Mouse (Mus musculus) splenic B cell, adult 2 months (primary cell): Measurements from ENCODE around the gene Fpgs.
A peak's percentile ranks its signal among the peaks of the same experiment; 100 is the strongest.

Source experiments
- DNase-seq: peaks from one replicate; pipeline ENCODE4 v3.0.0-alpha.2; 2011; ENCODE audit warnings: low read depth, low spot score
- H3K27me3 ChIP-seq: 2 replicates; pipeline ENCODE4 v1.6.1; 2012; ENCODE audit warnings: mild to moderate bottlenecking, low read length, moderate library complexity, mixed read lengths; ENCODE audit not compliant: control insufficient read depth, poor library complexity, insufficient read depth, severe bottlenecking
- H3K36me3 ChIP-seq: 2 replicates; pipeline ENCODE4 v1.6.1; 2012; ENCODE audit warnings: mild to moderate bottlenecking, low read length, moderate library complexity, mixed read lengths; ENCODE audit not compliant: control insufficient read depth, poor library complexity, insufficient read depth, severe bottlenecking

Gene Fpgs

DNA sequence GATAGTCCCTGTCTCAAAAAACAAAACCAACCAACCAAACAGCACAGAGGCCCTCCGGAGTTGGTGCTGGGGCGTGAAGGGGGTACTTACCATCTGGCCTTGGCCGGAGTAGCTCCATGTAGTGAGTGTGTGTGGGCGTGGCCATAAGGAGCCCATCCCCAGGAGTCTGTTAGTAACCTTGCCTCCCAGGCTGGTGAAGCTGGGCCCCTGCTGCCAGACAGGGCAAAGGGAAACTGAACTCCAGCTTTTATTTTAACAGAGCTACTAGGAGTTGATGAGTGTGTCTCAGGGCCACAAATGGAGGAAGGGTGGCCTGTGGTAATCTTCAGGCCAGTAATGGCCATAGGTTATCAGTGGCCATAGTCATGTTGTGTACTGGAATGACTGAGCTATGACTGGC lies 30.5 kb upstream of the Fpgs start:
- no peak for DNase-seq
- no peaks in the 10 kb centered on the region for H3K27me3 ChIP-seq

GRCm38 (mm10) chr2:32732695-32733094 lies 28.8 kb upstream of the Fpgs start:
- H3K36me3 ChIP-seq: peaks cover 6% of the 10 kb centered on the region
- no peaks in the 10 kb centered on the region for H3K27me3 ChIP-seq
- DNase-seq: no peak

More for the DNA sequence above, 30.5 kb upstream of the Fpgs start:
- H3K36me3 ChIP-seq: peaks cover 5% of the 10 kb centered on the region

- Histone ChIP-seq H3K27me3 (no peaks in the 10 kb centered on the region), H3K36me3 (peaks cover 5% of the 10 kb centered on the region)
- DNase-seq: no peak
Observed at GRCm38 (mm10) chr2:32731911-32732310, 28.0 kb upstream of the Fpgs start.

- no peak for DNase-seq
- H3K36me3 ChIP-seq: peaks cover 8% of the 10 kb centered on the region
- H3K27me3 ChIP-seq: no peaks in the 10 kb centered on the region
Observed at GRCm38 (mm10) chr2:32730854-32731253, 26.9 kb upstream of the Fpgs start.

GRCm38 (mm10) chr2:32729547-32729946 lies 25.6 kb upstream of the Fpgs start:
- H3K27me3 ChIP-seq: no peaks in the 10 kb centered on the region
- peaks cover 10% of the 10 kb centered on the region for H3K36me3 ChIP-seq
- no peak for DNase-seq

GRCm38 (mm10) chr2:32728463-32728862 lies 24.5 kb upstream of the Fpgs start:
- H3K27me3 ChIP-seq: no peaks in the 10 kb centered on the region
- H3K36me3 ChIP-seq: peaks cover 11% of the 10 kb centered on the region
- no peak for DNase-seq

DNA sequence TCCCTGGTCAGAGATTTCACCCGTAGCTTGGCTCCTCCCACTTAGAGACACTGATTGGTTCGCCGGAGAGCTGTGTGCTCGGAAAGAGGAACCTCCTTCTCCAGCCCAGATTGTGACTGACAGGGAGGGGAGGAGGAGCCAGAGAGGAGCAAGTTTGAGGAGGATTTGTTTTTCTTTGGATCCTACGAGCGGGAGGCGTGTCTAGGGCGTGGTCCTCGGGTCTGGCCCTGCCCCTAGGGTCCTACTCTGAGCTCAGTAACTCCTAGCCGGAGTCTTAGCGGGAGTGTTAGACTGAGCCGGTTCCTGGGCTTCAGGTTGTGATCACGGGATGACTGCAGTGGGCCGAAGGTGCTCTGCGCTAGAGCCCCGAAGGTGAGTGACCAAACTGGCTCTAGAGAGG lies 23.5 kb upstream of the Fpgs start:
- Histone ChIP-seq H3K36me3 (peaks cover 11% of the 10 kb centered on the region), H3K27me3 (no peaks in the 10 kb centered on the region)
- peak; percentile 92 for DNase-seq

GRCm38 (mm10) chr2:32724832-32725790 lies 21.2 kb upstream of the Fpgs start:
- H3K36me3 ChIP-seq: peaks cover 11% of the 10 kb centered on the region
- no peak for DNase-seq
- no peaks in the 10 kb centered on the region for H3K27me3 ChIP-seq

DNA sequence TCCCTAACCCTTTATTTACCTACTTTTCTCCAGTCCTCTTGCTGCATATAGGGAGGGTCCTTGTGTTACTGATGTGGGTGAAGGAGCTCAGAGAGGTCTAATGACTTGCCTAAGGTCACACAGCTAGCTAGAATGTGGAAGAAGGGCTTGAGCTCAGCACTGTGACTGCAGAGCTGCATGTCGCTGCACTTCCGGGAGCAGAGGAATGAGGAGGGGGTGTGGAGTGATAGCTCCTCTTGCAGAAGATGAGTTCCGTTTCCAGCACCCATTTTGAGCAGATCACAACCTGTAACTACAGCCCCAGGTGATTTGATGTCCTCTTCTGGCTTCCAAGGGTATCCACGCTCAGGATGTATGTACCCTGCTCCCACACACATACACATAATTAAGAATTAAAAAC lies 20.2 kb upstream of the Fpgs start:
- H3K27me3 ChIP-seq: no peaks in the 10 kb centered on the region
- no peak for DNase-seq

DNA sequence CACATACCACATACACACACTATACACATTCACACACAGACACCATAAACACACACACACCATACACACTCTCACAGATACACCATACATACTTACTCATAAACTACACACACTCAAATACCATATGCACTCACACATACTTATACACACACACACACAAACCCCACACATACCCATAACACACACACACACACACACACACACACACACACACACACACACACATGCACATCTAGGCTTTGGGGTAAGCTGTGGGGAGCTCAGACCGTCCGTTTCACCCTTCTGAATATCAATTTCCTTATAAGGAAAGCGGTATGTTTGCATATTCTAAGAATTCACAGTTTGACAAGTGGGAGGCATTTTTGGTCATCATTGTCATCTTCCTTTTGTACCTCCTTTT lies 18.6 kb upstream of the Fpgs start:
- H3K27me3 ChIP-seq: no peaks in the 10 kb centered on the region
- peak; percentile 33 for DNase-seq

More for the DNA sequence above, 20.2 kb upstream of the Fpgs start:
- H3K36me3 ChIP-seq: peaks cover 7% of the 10 kb centered on the region

GRCm38 (mm10) chr2:32722046-32722445 lies 18.1 kb upstream of the Fpgs start:
- peak; percentile 37 for DNase-seq
- Histone ChIP-seq H3K36me3 (peaks cover 7% of the 10 kb centered on the region), H3K27me3 (no peaks in the 10 kb centered on the region)

More for the DNA sequence above, 18.6 kb upstream of the Fpgs start:
- peaks cover 7% of the 10 kb centered on the region for H3K36me3 ChIP-seq

DNA sequence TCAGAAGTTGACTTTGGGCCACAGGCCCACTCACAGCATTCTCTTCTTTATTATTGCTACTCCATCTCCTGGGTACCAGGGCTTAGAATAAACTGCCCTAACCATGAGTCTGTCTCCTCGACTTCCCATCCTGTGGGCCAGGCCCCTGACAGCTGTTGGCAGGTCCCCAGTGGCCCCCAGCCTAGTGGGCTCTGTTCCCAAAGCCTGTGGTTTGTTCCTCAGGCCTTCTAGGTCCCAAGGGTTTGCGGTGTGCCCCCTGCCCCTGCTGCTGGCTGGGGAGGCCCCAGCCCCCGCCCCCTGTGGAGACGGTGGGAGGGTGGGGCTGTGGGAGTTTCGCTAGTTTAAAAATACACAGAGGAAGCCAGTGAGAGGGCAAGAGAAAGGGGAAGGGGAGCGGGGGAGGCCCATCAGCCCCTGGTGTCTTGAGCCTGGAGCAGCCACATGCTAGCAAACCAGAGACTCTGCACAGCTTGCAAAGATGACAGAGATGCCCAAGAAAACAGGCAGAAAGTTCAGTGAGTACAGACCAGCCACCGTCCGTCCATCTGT lies 16.8 kb upstream of the Fpgs start, which contains the start of gene Sh2d3c:
TSS of gene Sh2d3c (plus strand) at position 375 of the 549 bp plus-strand sequence.
- Histone ChIP-seq H3K27me3 (no peaks in the 10 kb centered on the region), H3K36me3 (peaks cover 4% of the 10 kb centered on the region)
- DNase-seq: peak; percentile 41

- Histone ChIP-seq H3K27me3 (no peaks in the 10 kb centered on the region), H3K36me3 (peaks cover 2% of the 10 kb centered on the region)
- DNase-seq: peak; percentile 49
Observed at GRCm38 (mm10) chr2:32720053-32720452, 16.1 kb upstream of the Fpgs start.

- no peak for DNase-seq
- H3K27me3 ChIP-seq: no peaks in the 10 kb centered on the region
- H3K36me3 ChIP-seq: no peaks in the 10 kb centered on the region
Observed at GRCm38 (mm10) chr2:32718761-32719160, 14.8 kb upstream of the Fpgs start.

GRCm38 (mm10) chr2:32714987-32715425 lies 11.1 kb upstream of the Fpgs start:
- no peaks in the 10 kb centered on the region for H3K27me3 ChIP-seq
- DNase-seq: peak; percentile 88
- H3K36me3 ChIP-seq: peaks cover 2% of the 10 kb centered on the region; the same call in 1 of the 2 replicates
